Mouse (Mus musculus): ENCODE results near the gene Sugp2. TPM values are rescaled to one million over a fixed set of nuclear protein-coding genes. Genes with fewer than 3 reads are reported as not detected.

Gene Sugp2
- 37.0 and 40.5 TPM in 2 replicates for polyA plus RNA-seq (2015; fragmentation: Nextera tagmentation; extraction: Ambion mirVana)

GRCm38 (mm10) chr8:70234080-70234780, at the start of gene Sugp2, which contains the start of gene Armc6:
TSS of gene Sugp2 (plus strand) at chr8:70234226.
TSS of gene Armc6 (minus strand) at chr8:70234466.
- peaks cover 51% of the 10 kb centered on the region for H3K36me3 ChIP-seq
- H3K4me1 ChIP-seq, result peaks cover 25% of the 10 kb centered on the region
- H3K9me3 ChIP-seq, result no peaks in the 10 kb centered on the region
- WGBS, result under 1% methylated on average over 67 of the region's 67 CpGs
- no peaks in the 10 kb centered on the region for H3K27me3 ChIP-seq
- H3K9ac ChIP-seq, result peak within 1 kb of the TSS; percentile 87
- H3K4me2 ChIP-seq (replicated peaks), result peak within 1 kb of the TSS; percentile 94
- H3K4me3 ChIP-seq, result peak within 1 kb of the TSS; percentile 80
- ATAC-seq (ENCODE audit: low FRiP score, low read depth), result peak; percentile 97
- peak within 1 kb of the TSS; percentile 87 for H3K27ac ChIP-seq

- H3K27me3 ChIP-seq, result no peaks in the 10 kb centered on the region
- H3K4me2 ChIP-seq (replicated peaks), result no peak overlapping the region
- H3K27ac ChIP-seq, result no peak overlapping the region
- ATAC-seq (ENCODE audit: low FRiP score, low read depth), result no peak
- peaks cover 14% of the 10 kb centered on the region for H3K36me3 ChIP-seq
- no peak overlapping the region for H3K4me3 ChIP-seq
- no peak overlapping the region for H3K9ac ChIP-seq
- peaks cover 5% of the 10 kb centered on the region; the same call in 1 of the 2 replicates for H3K4me1 ChIP-seq
- no peaks in the 10 kb centered on the region for H3K9me3 ChIP-seq
- whole genome bisulfite sequencing, result 65% methylated on average over 7 of the region's 7 CpGs
Measured at GRCm38 (mm10) chr8:70188707-70189106, 45.3 kb upstream of the Sugp2 start.

- Histone ChIP-seq H3K9me3 (no peaks in the 10 kb centered on the region), H3K4me3 (no peak overlapping the region), H3K9ac (no peak overlapping the region), H3K4me2 (replicated peaks) (no peak overlapping the region), H3K4me1 (peaks cover 5% of the 10 kb centered on the region; the same call in 1 of the 2 replicates), H3K36me3 (peaks cover 7% of the 10 kb centered on the region), H3K27ac (no peak overlapping the region), H3K27me3 (no peaks in the 10 kb centered on the region)
- 71% methylated on average over 5 of the region's 5 CpGs for WGBS
- no peak for ATAC-seq (ENCODE audit: low FRiP score, low read depth)
Measured at GRCm38 (mm10) chr8:70193238-70193637, 40.8 kb upstream of the Sugp2 start.

- no peak overlapping the region for H3K4me2 ChIP-seq (replicated peaks)
- H3K9ac ChIP-seq, result no peak overlapping the region
- no peak overlapping the region for H3K27ac ChIP-seq
- H3K27me3 ChIP-seq, result no peaks in the 10 kb centered on the region
- ATAC-seq (ENCODE audit: low FRiP score, low read depth), result no peak
- WGBS, result 84% methylated on average over 3 of the region's 3 CpGs
- no peaks in the 10 kb centered on the region for H3K9me3 ChIP-seq
- H3K36me3 ChIP-seq, result no peaks in the 10 kb centered on the region; the same call in 1 of the 2 replicates
- no peak overlapping the region for H3K4me3 ChIP-seq
- peaks cover 5% of the 10 kb centered on the region; the same call in 1 of the 2 replicates for H3K4me1 ChIP-seq
Measured at GRCm38 (mm10) chr8:70194191-70194590, 39.8 kb upstream of the Sugp2 start.

- WGBS, result 71% methylated on average over 2 of the region's 2 CpGs
- ATAC-seq (ENCODE audit: low FRiP score, low read depth), result no peak
- no peak overlapping the region for H3K4me3 ChIP-seq
Measured at GRCm38 (mm10) chr8:70195762-70196161, 38.3 kb upstream of the Sugp2 start.

GRCm38 (mm10) chr8:70197603-70198002, 36.4 kb upstream of the Sugp2 start:
- Histone ChIP-seq H3K27me3 (no peaks in the 10 kb centered on the region), H3K4me1 (no peaks in the 10 kb centered on the region), H3K27ac (no peak overlapping the region), H3K9ac (no peak overlapping the region), H3K9me3 (no peaks in the 10 kb centered on the region), H3K36me3 (no peaks in the 10 kb centered on the region), H3K4me3 (no peak overlapping the region), H3K4me2 (replicated peaks) (no peak overlapping the region)
- 57% methylated on average over 7 of the region's 7 CpGs for WGBS
- no peak for ATAC-seq (ENCODE audit: low FRiP score, low read depth)

More at GRCm38 (mm10) chr8:70195762-70196161, 38.3 kb upstream of the Sugp2 start:
- no peaks in the 10 kb centered on the region for H3K9me3 ChIP-seq
- H3K27ac ChIP-seq, result no peak overlapping the region
- peaks cover 5% of the 10 kb centered on the region; the same call in 1 of the 2 replicates for H3K4me1 ChIP-seq
- H3K36me3 ChIP-seq, result no peaks in the 10 kb centered on the region; the same call in 1 of the 2 replicates
- H3K27me3 ChIP-seq, result no peaks in the 10 kb centered on the region
- H3K9ac ChIP-seq, result no peak overlapping the region
- no peak overlapping the region for H3K4me2 ChIP-seq (replicated peaks)

- no peak; the same call in 1 of the 2 replicates for ATAC-seq (ENCODE audit: low FRiP score, low read depth)
- Histone ChIP-seq H3K4me2 (replicated peaks) (no peak overlapping the region), H3K27ac (no peak overlapping the region), H3K36me3 (no peaks in the 10 kb centered on the region), H3K4me1 (no peaks in the 10 kb centered on the region), H3K27me3 (no peaks in the 10 kb centered on the region), H3K9ac (no peak overlapping the region), H3K4me3 (no peak overlapping the region), H3K9me3 (no peaks in the 10 kb centered on the region)
- 87% methylated on average over 5 of the region's 5 CpGs for WGBS
Measured at GRCm38 (mm10) chr8:70200098-70200681, 33.8 kb upstream of the Sugp2 start.

- ATAC-seq (ENCODE audit: low FRiP score, low read depth), result no peak
- 75% methylated on average over 3 of the region's 3 CpGs for WGBS
- H3K4me3 ChIP-seq, result no peak overlapping the region
- H3K27me3 ChIP-seq, result no peaks in the 10 kb centered on the region
- H3K9me3 ChIP-seq, result no peaks in the 10 kb centered on the region
- no peak overlapping the region for H3K4me2 ChIP-seq (replicated peaks)
- no peak overlapping the region for H3K27ac ChIP-seq
- H3K36me3 ChIP-seq, result no peaks in the 10 kb centered on the region
- H3K4me1 ChIP-seq, result no peaks in the 10 kb centered on the region
- H3K9ac ChIP-seq, result no peak overlapping the region
Measured at GRCm38 (mm10) chr8:70201417-70201816, 32.6 kb upstream of the Sugp2 start.

GRCm38 (mm10) chr8:70203072-70203471, 31.0 kb upstream of the Sugp2 start:
- ATAC-seq (ENCODE audit: low FRiP score, low read depth), result no peak
- Histone ChIP-seq H3K9me3 (no peaks in the 10 kb centered on the region), H3K27ac (no peak overlapping the region), H3K4me1 (no peaks in the 10 kb centered on the region), H3K9ac (no peak overlapping the region; the same call in 1 of the 2 replicates), H3K27me3 (no peaks in the 10 kb centered on the region), H3K4me2 (replicated peaks) (no peak overlapping the region), H3K4me3 (no peak overlapping the region), H3K36me3 (no peaks in the 10 kb centered on the region)
- 70% methylated on average over 4 of the region's 4 CpGs for WGBS

GRCm38 (mm10) chr8:70204757-70205156, 29.3 kb upstream of the Sugp2 start:
- H3K4me1 ChIP-seq, result no peaks in the 10 kb centered on the region
- H3K36me3 ChIP-seq, result no peaks in the 10 kb centered on the region
- H3K27me3 ChIP-seq, result no peaks in the 10 kb centered on the region

GRCm38 (mm10) chr8:70208130-70208529, 25.9 kb upstream of the Sugp2 start:
- H3K27me3 ChIP-seq, result peaks cover 11% of the 10 kb centered on the region; the same call in 1 of the 2 replicates
- H3K9ac ChIP-seq, result no peak overlapping the region
- ATAC-seq (ENCODE audit: low FRiP score, low read depth), result no peak
- no peak overlapping the region for H3K4me2 ChIP-seq (replicated peaks)
- no peaks in the 10 kb centered on the region for H3K9me3 ChIP-seq
- H3K36me3 ChIP-seq, result no peaks in the 10 kb centered on the region
- H3K27ac ChIP-seq, result no peak overlapping the region
- H3K4me1 ChIP-seq, result peaks cover 14% of the 10 kb centered on the region
- WGBS, result 19% methylated on average over 1 of the region's 1 CpGs
- no peak overlapping the region for H3K4me3 ChIP-seq

More at GRCm38 (mm10) chr8:70204757-70205156, 29.3 kb upstream of the Sugp2 start:
- H3K9me3 ChIP-seq, result no peaks in the 10 kb centered on the region
- no peak overlapping the region for H3K27ac ChIP-seq
- no peak for ATAC-seq (ENCODE audit: low FRiP score, low read depth)
- H3K4me2 ChIP-seq (replicated peaks), result no peak overlapping the region
- 61% methylated on average over 1 of the region's 1 CpGs for WGBS
- no peak overlapping the region for H3K4me3 ChIP-seq
- no peak overlapping the region for H3K9ac ChIP-seq

- Histone ChIP-seq H3K27me3 (peaks cover 11% of the 10 kb centered on the region; the same call in 1 of the 2 replicates), H3K9ac (peak overlapping the region; percentile 45), H3K27ac (no peak overlapping the region), H3K9me3 (no peaks in the 10 kb centered on the region), H3K4me3 (no peak overlapping the region), H3K4me2 (replicated peaks) (peak overlapping the region; percentile 98), H3K4me1 (peaks cover 16% of the 10 kb centered on the region), H3K36me3 (no peaks in the 10 kb centered on the region)
- WGBS, result 15% methylated on average over 8 of the region's 8 CpGs
- ATAC-seq (ENCODE audit: low FRiP score, low read depth), result no peak
Measured at GRCm38 (mm10) chr8:70210538-70210937, 23.5 kb upstream of the Sugp2 start.

Measured in limb, embryonic 13.5 days (tissue).